Mouse (Mus musculus) gastrocnemius, adult 2 months (tissue): ENCODE measurements around the gene Nfic. TPM values are rescaled to one million over a fixed set of nuclear protein-coding genes. Genes with fewer than 3 reads are reported as not detected.

Experiments
- DNase-seq: peaks from one replicate; pipeline ENCODE4 v3.0.0; 2022
- H3K27ac ChIP-seq: fragments of 200-600 bp; 2 replicates; pipeline ENCODE4 v1.8.1; 2022; ENCODE audit warnings: mild to moderate bottlenecking
- H3K4me3 ChIP-seq: fragments of 200-600 bp; 2 replicates; pipeline ENCODE4 v1.8.1; 2022; ENCODE audit warnings: mild to moderate bottlenecking, moderate library complexity
- CTCF ChIP-seq: fragments of 200-600 bp; IDR thresholded peaks from 2 replicates; pipeline ENCODE4 v1.8.1; 2022; ENCODE audit warnings: antibody characterized with exemption, mild to moderate bottlenecking, moderate library complexity
- intact Hi-C: fragments of 180-260 bp; cut with DNase I; formaldehyde crosslinking; loops from one replicate; pipeline ENCODE4 v1.15.1; 2025
- total RNA-seq, 2 experiments: library from RNA; stranded (reverse); gene quantifications; 2 replicates each; pipeline ENCODE4 v1.2.3; 2021

Nfic gene
- total RNA-seq, 2 experiments from 2014 or later: 207 to 215 TPM

GRCm38 (mm10) chr10:81423476-81424245 is 31.8 kb downstream of the Nfic start:
- peak; percentile 26 for DNase-seq
- intact Hi-C loops: no loop called here
- Histone ChIP-seq H3K27ac (peak overlapping the region; percentile 97), H3K4me3 (peak overlapping the region; percentile 94)
- no peak for TF ChIP-seq CTCF

GRCm38 (mm10) chr10:81422661-81423217 is 32.7 kb downstream of the Nfic start:
- intact Hi-C loops: no loop called here
- peak; percentile 26 for DNase-seq
- no peak for TF ChIP-seq CTCF
- peak overlapping the region; percentile 29 for H3K4me3 ChIP-seq
- H3K27ac ChIP-seq: peak overlapping the region; percentile 97

- peak overlapping the region; percentile 97 for H3K27ac ChIP-seq
These were observed 33.2 kb downstream of the Nfic start for GRCm38 (mm10) chr10:81422191-81422590.

DNA sequence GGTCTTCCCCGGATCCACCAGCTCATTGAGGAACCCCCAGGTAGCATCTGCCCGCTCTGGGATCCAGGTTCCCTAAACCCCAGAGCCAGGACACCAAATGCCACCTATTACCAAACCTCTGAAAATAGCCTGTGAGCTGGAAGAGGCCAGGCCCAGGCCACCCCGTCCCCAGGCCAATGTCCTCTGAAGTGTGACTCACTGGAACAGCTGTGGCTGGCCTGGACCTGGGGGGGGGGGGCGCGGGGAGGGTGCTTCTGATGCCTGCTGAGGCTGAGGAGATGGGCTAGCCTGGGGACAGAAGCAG is 33.7 kb downstream of the Nfic start:
- intact Hi-C loops: no loop called here
- H3K27ac ChIP-seq: peak overlapping the region; percentile 97
- no peak for TF ChIP-seq CTCF

More at GRCm38 (mm10) chr10:81422191-81422590, 33.2 kb downstream of the Nfic start:
- H3K4me3 ChIP-seq: peak overlapping the region; percentile 29
- DNase-seq: peak; percentile 79
- TF ChIP-seq CTCF: no peak
- intact Hi-C loops: no loop called here

DNA sequence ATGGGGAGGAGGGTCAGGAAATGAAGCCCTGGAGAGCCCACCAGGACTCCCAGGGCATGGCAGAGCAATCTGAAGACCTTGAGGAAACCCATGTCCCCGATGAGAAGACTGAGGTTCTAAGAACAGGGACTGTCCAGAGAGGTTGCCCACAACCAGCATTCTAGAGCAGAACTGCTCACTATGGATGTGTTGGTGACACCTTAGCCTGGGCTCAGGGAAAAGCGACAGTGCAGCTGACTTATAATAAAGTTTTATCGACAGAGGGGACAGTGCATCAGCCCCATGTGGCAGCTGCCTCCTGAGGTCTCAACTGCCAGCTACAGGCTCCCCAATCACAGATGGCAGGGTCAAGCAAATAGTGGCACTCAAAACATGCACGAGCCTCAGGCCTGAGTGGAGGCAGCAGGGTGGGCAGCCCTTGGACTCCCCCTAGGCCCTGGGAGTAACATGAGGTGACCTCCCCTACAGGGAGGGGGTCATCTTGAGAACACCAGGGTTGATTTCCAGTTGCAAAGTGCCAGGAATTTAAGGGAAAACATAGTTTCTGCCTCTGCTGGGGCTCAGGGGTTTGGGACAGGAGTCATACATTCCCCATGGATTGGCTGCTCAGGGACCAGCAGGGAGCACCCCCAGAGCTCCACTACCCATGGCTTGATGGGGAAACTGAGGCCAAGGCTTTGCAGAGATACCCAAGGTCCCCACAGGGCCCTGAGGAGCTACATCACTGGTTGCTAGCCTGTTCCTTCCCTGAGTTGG is 34.2 kb downstream of the Nfic start:
- Histone ChIP-seq H3K27ac (peak overlapping the region; percentile 97), H3K4me3 (peak overlapping the region; percentile 70)
- DNase-seq: peak; percentile 45
- no peak for TF ChIP-seq CTCF
- intact Hi-C loops: no loop called here

More for the DNA sequence above, 33.7 kb downstream of the Nfic start:
- peak; percentile 84 for DNase-seq
- H3K4me3 ChIP-seq: peak overlapping the region; percentile 70

DNA sequence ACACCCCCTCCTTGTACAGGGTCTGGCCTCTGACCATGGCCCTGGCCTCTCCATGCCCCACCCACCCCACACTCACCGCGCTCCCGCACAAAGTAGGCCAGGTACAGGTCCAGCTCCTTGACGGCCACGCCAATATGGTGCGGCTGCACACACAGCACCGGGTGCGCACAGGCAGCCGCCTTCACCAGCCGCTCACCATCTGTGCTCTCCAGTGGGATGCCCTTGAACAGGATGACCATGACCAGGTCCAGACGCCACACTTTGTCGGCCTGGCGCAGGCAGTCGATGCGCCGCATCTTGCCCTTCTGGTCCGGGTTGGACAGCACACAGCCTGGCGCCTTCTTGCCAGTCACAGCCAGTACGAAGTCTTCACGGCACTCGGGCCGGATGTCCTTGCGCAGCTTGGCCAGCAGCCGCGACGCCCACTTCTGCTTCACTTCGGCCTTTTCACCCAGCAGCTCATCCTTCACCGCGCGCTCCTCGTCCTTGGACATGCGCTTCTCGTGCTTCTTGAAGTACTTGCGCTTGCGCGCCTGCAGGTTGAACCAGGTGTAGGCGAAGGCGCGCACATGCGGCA is 35.2 kb downstream of the Nfic start:
- TF ChIP-seq CTCF: no peak

GRCm38 (mm10) chr10:81419111-81419928 is 36.1 kb downstream of the Nfic start:
- DNase-seq: peak; percentile 27
- Histone ChIP-seq H3K27ac (peak overlapping the region; percentile 97), H3K4me3 (peak overlapping the region; percentile 70)
- intact Hi-C loops: no loop called here
- TF ChIP-seq CTCF: no peak

More for the DNA sequence above, 35.2 kb downstream of the Nfic start:
- Histone ChIP-seq H3K27ac (peak overlapping the region; percentile 97), H3K4me3 (peak overlapping the region; percentile 70)
- DNase-seq: peak; percentile 62
- intact Hi-C loops: no loop called here

DNA sequence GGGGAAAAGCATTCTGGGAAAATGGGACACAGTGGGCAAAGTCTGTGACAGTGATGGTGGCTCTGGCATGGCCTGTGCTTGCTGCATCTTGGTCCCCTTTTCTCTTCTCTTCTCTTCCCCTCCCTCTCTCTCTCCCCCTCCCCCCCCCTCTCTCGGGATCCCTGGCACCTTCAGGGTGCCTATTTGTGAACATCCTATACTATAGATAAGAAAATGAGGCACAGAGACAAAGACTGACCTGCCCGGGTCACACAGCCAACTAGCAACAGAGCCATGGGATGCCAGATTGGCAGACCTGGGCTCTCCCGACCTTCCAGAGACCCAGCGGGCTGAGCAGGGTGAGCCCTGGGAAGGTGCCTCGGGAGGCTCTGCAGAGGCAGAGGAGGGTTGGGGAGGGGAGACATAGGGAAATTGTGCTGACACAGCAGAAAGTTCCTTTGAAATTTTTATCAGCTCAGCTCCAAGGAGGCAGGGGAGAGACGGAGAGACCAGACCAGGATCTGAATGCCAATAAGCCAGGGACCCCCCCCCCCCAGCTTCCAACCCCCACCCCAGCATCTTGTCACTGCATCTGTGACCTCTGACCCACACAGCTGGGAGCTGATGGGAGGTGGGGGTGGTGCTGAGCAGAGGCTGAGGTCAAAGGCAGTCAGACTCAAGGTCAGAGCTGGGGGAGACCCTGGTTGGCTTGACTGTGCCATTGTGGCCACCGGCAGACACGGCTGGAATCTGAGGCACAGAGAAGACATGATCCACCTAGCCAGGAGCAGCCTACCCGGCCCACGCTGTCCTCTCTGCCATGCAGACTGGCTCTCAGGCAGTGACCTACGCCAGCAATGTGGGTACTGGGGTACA is 37.0 kb downstream of the Nfic start:
- intact Hi-C loops: no loop called here
- H3K27ac ChIP-seq: peak overlapping the region; percentile 97
- peak; percentile 26 for DNase-seq
- no peak for TF ChIP-seq CTCF
- peak overlapping the region; percentile 70 for H3K4me3 ChIP-seq

GRCm38 (mm10) chr10:81417227-81418215 is 37.9 kb downstream of the Nfic start:
- peak overlapping the region; percentile 70 for H3K4me3 ChIP-seq
- intact Hi-C loops: no loop called here
- no peak for TF ChIP-seq CTCF
- H3K27ac ChIP-seq: peak overlapping the region; percentile 97
- peak; percentile 56 for DNase-seq

DNA sequence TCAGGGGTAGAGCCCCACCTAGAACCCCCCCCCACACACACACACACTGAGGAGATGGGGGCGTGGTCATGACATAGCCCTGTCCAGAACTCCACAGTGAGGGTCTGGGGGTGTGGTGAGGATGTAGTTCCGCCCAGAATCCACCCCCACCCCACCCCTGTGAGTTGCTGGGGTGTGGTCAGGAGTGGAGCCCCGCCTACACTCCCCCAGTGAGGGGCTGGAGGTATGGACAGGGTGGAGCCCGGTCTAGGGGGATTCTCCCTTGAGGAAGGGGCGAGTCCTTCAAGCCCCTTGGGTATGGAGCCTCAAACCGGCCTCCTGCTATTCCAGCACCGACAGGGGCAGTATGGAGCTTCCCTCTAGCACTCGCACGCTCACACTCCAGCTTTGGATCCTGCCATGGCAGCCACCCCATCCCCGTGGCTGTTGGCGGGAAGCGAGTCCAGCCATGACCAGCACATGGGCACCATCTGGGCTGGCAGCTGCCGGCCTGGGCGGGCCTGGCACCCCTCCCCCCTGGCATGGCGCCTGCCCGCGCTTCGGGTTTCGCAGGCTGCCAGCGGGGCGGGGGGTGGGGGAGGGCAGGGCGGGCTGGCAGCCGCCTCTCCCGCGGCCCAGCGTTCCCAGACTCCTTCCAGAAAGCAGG is 38.7 kb downstream of the Nfic start:
- DNase-seq: peak; percentile 97
- peak overlapping the region; percentile 97 for H3K27ac ChIP-seq
- peak overlapping the region; percentile 70 for H3K4me3 ChIP-seq
- peak; percentile 73 for TF ChIP-seq CTCF
- intact Hi-C loops: no loop called here
